Mouse (Mus musculus): Measurements from ENCODE around the gene Mysm1.

DNA sequence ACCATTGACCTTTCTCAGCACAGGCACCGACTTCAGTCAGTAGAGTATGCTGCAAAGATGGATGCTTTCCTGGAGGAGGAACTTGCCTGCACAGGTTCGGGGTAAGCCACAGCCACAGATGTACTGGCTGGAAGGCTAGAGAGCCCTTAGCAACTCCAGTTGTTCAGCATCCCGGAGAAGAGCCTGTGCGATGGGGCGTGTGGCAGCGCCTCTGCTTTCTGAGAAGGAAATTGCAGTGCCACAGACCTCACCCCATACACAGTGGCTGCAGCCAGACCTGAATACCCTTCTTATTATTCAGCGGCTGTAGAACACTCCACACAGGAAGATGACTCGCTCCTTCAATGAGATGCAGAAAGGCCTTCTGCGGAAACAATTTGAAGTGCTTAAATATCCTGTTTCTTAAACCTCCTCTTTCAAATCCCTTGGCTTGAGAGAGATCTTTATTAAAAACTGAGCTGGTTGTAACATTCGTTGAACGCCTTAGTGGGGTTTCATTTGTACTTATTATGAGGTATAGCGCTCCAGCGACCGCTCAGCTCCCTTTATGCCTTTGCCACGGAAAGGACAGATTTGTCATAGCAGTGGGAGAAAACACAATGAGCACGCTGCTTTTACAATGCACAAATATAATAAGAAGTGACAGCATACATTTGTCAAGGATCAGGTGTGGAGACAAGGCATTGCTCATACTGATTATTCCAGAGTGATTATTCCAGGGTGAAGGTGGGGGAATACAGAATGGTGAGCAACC, 47.1 kb upstream of the Mysm1 start:
- no peak for TF ChIP-seq CTCF (conservative IDR thresholded peaks at IDR 0.05; ENCODE audit: insufficient read depth, insufficient read length, low read depth, low read length)
- no peak for TF ChIP-seq POLR2A (IDR thresholded peaks at IDR 0.05; ENCODE audit: low read depth, low read length)
